In the genomic region with DNA sequence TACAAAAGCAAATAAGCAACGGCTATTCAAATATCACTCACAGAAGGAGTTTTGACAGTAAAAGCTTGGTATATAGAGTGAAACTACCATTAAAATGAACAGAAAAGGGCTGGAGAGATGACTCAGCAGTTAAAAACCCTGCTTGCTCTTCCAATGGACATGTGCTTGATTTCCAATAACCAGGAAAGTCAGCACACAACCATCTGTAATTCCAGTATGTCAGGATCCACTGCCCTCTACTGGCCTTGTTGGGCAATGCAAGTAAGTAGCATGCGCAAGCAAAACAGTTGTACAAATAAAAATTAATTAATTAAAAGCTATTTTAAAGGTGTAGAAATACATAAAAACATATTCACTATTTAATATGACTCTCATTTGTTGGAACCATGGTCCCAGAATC, we compare ENCODE assay signal across 8 mouse cellular contexts. TPM values are rescaled to one million over a fixed set of nuclear protein-coding genes. Genes with fewer than 3 reads are reported as not detected.
DNase-seq lines count a peak whose midpoint lies in the region; ATAC-seq and TF ChIP-seq lines count a peak whose summit lies in the region.

No protein-coding gene starts in this region.

- H3K27me3 ChIP-seq in liver, adult 2 months (ENCODE audit: control insufficient read depth, insufficient read depth, low read length) = 0 out of 2 replicates have a peak, but pooled peaks cover 2% of the 10 kb centered on the region
- no peaks in the 10 kb centered on the region for H3K27me3 ChIP-seq in liver, embryonic 11.5 days (replicated peaks; ENCODE audit: control insufficient read depth, insufficient read depth, low read length)

- H3K79me2 ChIP-seq in liver, adult 2 months (ENCODE audit: control insufficient read depth, insufficient read depth, low read length) = no peaks in the 10 kb centered on the region

- no peak for TF ChIP-seq POLR2A in liver, adult 2 months (IDR thresholded peaks at IDR 0.05; ENCODE audit: extremely low read depth, insufficient read depth, low read length)
- TF ChIP-seq POLR2A in brain, embryonic 14.5 days (IDR thresholded peaks at IDR 0.05; ENCODE audit: borderline replicate concordance, extremely low read depth, insufficient read depth, insufficient read length, poor library complexity, severe bottlenecking) = no peak

- H3K9me3 ChIP-seq in liver, embryonic 11.5 days (ENCODE audit: control insufficient read depth, low read length) = no peaks in the 10 kb centered on the region

- no peaks in the 10 kb centered on the region for H3K36me3 ChIP-seq in liver, adult 2 months (ENCODE audit: control insufficient read depth, insufficient read depth, low read length)
- H3K36me3 ChIP-seq in liver, embryonic 11.5 days (ENCODE audit: control insufficient read depth, insufficient read depth, low read length) = no peaks in the 10 kb centered on the region

- H3K27ac ChIP-seq in liver, adult 2 months (replicated peaks; ENCODE audit: insufficient read depth, low read depth, low read length) = no peak overlapping the region
- no peak overlapping the region for H3K27ac ChIP-seq in liver, embryonic 11.5 days (ENCODE audit: low read depth, low read length)

- WGBS in liver, adult 2 months = 54% methylated on average over 2 of the region's 2 CpGs
- WGBS in liver, embryonic 11.5 days = 59% methylated on average over 2 of the region's 2 CpGs

- no peaks in the 10 kb centered on the region for H3K4me1 ChIP-seq in liver, adult 2 months (ENCODE audit: control insufficient read depth, insufficient read depth, low read length)
- no peaks in the 10 kb centered on the region for H3K4me1 ChIP-seq in liver, embryonic 11.5 days (replicated peaks; ENCODE audit: control insufficient read depth, insufficient read depth, low read length)

- no peak for ATAC-seq in liver, embryonic 11.5 days (replicated peaks; ENCODE audit: low FRiP score)
- peak; percentile 53; the same call in 1 of the 2 replicates for ATAC-seq in granulocyte monocyte progenitor cell, adult 5-6 weeks (replicated peaks; ENCODE audit: poor library complexity, severe bottlenecking)
- ATAC-seq in monocyte, adult 5-6 weeks (replicated peaks; ENCODE audit: insufficient number of reproducible peaks, low FRiP score, low TSS enrichment, poor library complexity, severe bottlenecking) = no peak

- no peak overlapping the region for H3K4me2 ChIP-seq in liver, embryonic 11.5 days

- no peak overlapping the region for H3K9ac ChIP-seq in liver, adult 2 months (ENCODE audit: low read depth, low read length)
- no peak overlapping the region for H3K9ac ChIP-seq in liver, embryonic 11.5 days (ENCODE audit: low read depth, low read length)

- peak; percentile 46 for DNase-seq in liver, adult 2 months (ENCODE audit: extremely low read depth, low read depth, low spot score)
- no peak for DNase-seq in liver, embryonic 11.5 days (ENCODE audit: low spot score)
- DNase-seq in Muller cell, postnatal 12 days (ENCODE audit: inconsistent ontology term) = peak; percentile 13
- DNase-seq in brain, embryonic 14.5 days (ENCODE audit: low read depth) = peak; percentile 81
- DNase-seq in left cerebral cortex, adult 11 months (ENCODE audit: low spot score) = peak; percentile 42
- DNase-seq in retina, postnatal 1 day = peak; percentile 77

- TF ChIP-seq CTCF in liver, adult 2 months (IDR thresholded peaks at IDR 0.05; ENCODE audit: low read depth, low read length) = peak; percentile 38; the same call in 1 of the 2 replicates
- TF ChIP-seq CTCF in brain, embryonic 14.5 days (IDR thresholded peaks at IDR 0.05; ENCODE audit: borderline replicate concordance, extremely low read depth, insufficient read depth, insufficient read length) = peak; percentile 79; the same call in 1 of the 2 replicates

- H3K4me3 ChIP-seq in liver, adult 2 months (ENCODE audit: insufficient read depth, low read depth, low read length) = no peak overlapping the region
- no peak overlapping the region for H3K4me3 ChIP-seq in liver, embryonic 11.5 days (ENCODE audit: low read depth, low read length)

RNA-seq across cellular contexts. Expression of gene Armh4, which starts 2.6 kb away (rescaled TPM):
- 0.09 and 0.13 TPM in 2 replicates for total RNA-seq in liver, adult 2 months (2014; rRNA removed)
- polyA plus RNA-seq in liver, adult 2 months (2012; rRNA removed) = 0.02 TPM in 1 of 2 replicates, not detected in the other
- 6.7 and 7.1 TPM in 2 replicates for polyA plus RNA-seq in liver, embryonic 11.5 days (2014; fragmentation: Nextera tagmentation; extraction: Ambion mirVana)
- 8.6 and 13.4 TPM in 2 replicates for polyA plus RNA-seq in brain, embryonic 14.5 days (2012; rRNA removed)
- total RNA-seq in granulocyte monocyte progenitor cell, adult 5-6 weeks (2014; fragmentation: Nextera tagmentation) = not detected in 2 replicates
- not detected in 2 replicates for total RNA-seq in granulocyte monocyte progenitor cell, adult 5-6 weeks (2017)
- not detected in 3 replicates for total RNA-seq in monocyte, adult 5-6 weeks (2017)
